Mouse (Mus musculus) thymus, adult 2 months (tissue): ENCODE data around the gene Akt1s1.

Source experiments
- CTCF ChIP-seq: fragments of 200-500 bp; IDR thresholded peaks from 2 replicates; pipeline ENCODE4 v1.5.1; 2012; ENCODE audit warnings: mild to moderate bottlenecking, control low read depth, low read length, moderate library complexity, borderline replicate concordance; ENCODE audit not compliant: control insufficient read depth, poor library complexity, insufficient read depth; ENCODE audit errors: extremely low read depth
- POLR2A ChIP-seq: fragments of 200-500 bp; IDR thresholded peaks from 2 replicates; pipeline ENCODE4 v1.6.1; 2012; ENCODE audit warnings: mild to moderate bottlenecking, low read length, control low read depth, moderate library complexity; ENCODE audit not compliant: control insufficient read depth, poor library complexity, insufficient read depth; ENCODE audit errors: extremely low read depth

DNA sequence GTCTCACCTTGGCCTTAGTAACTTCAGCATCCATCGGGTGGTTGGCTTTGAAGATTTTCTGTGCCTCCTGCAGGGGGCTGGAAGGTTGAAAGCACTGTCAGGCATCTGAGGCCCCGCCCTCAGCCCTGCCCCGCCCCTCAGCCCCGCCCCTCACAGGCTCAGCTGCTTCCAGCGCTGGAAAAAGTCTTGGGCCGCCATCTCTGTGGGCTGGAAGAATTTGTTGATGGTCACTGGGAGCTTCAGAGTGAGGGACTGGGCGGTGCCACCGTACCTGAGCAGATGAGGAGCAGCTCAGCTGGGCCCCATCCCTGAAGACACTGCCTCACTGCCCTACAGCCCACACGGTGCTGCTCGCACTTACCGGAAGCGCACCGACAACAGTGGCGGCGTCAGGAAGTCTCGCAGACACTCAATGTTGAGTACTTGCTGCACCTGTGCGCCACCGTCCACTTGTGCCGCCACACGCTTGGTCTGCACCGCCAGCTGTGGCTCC lies 52.5 kb downstream of the Akt1s1 start:
- TF ChIP-seq CTCF (peak; percentile 31; the same call in 1 of the 2 replicates), POLR2A (peak; percentile 54; the same call in 1 of the 2 replicates)
